Mouse (Mus musculus) adrenal gland, postnatal 4 days (tissue): ENCODE data around the gene Wdr19. TPM values are rescaled to one million over a fixed set of nuclear protein-coding genes. Genes with fewer than 3 reads are reported as not detected.
"Not testable (repeated sequence)": the region's sequence is repeated elsewhere in the genome, so short reads cannot be mapped to it uniquely, and the experiment has no call there.

Experiments used
- DNase-seq, 2 experiments: peaks; one replicate each; pipeline ENCODE4 v3.0.0; 2021 to 2022; ENCODE audit warnings: low spot score in 2 of 2, mixed read lengths in 2 of 2
- total RNA-seq, 2 experiments: library from RNA; stranded (reverse); gene quantifications; 2 replicates each; pipeline ENCODE4 v1.2.3; 2021

The Wdr19 gene
- total RNA-seq, 2 experiments from 2014 or later: 15.6 to 17.8 TPM

GRCm38 (mm10) chr5:65294270-65294669, 94.8 kb downstream of the Wdr19 start:
- no peak for DNase-seq

GRCm38 (mm10) chr5:65298167-65298950, 98.9 kb downstream of the Wdr19 start:
- no peak for DNase-seq

GRCm38 (mm10) chr5:65299623-65300022, 100.1 kb downstream of the Wdr19 start:
- not testable (repeated sequence) for DNase-seq

- DNase-seq: no peak
Observed at GRCm38 (mm10) chr5:65300121-65300520, 100.6 kb downstream of the Wdr19 start.

- DNase-seq: no peak
Observed at GRCm38 (mm10) chr5:65305516-65305915, 106.0 kb downstream of the Wdr19 start.

- no peak for DNase-seq
Observed at GRCm38 (mm10) chr5:65308208-65308607, 108.7 kb downstream of the Wdr19 start.

GRCm38 (mm10) chr5:65308866-65309265, 109.4 kb downstream of the Wdr19 start:
- DNase-seq: no peak

Other genes with a start within 250 kb of the Wdr19 start
- gene Tlr6, start 239.6 kb upstream of the Wdr19 start, total RNA-seq: 1 to 10 TPM; 1.5 to 2.4 TPM
- 10 to 100 TPM; 34.2 to 35.0 TPM for gene Fam114a1, start 229.6 kb upstream of the Wdr19 start, total RNA-seq
- under 1 TPM; 0.22 to 0.54 TPM for gene Tmem156, start 107.6 kb upstream of the Wdr19 start, total RNA-seq
- 10 to 100 TPM; 69.4 to 73.1 TPM for gene Klhl5, start 92.2 kb upstream of the Wdr19 start, total RNA-seq
- gene Rfc1, start 136.0 kb downstream of the Wdr19 start, total RNA-seq: 10 to 100 TPM; 62.5 to 72.1 TPM
- gene Klb, start 148.6 kb downstream of the Wdr19 start, total RNA-seq: 10 to 100 TPM in 1 of 2 experiments, 1 to 10 TPM in 1; 9.4 to 14.6 TPM
- 1,000 to 10,000 TPM; 1,533 to 1,815 TPM for gene Rpl9, start 191.7 kb downstream of the Wdr19 start, total RNA-seq
- gene Lias, start 191.8 kb downstream of the Wdr19 start, total RNA-seq: 10 to 100 TPM; 65.3 to 80.6 TPM
- 10 to 100 TPM; 70.8 to 71.5 TPM for gene Ugdh, start 236.3 kb downstream of the Wdr19 start, total RNA-seq